Mouse (Mus musculus) thymus, postnatal 25 days (tissue): ENCODE data around the gene Atp4a.

Source experiments
- DNase-seq: peaks from one replicate; pipeline ENCODE4 v3.0.0; 2022

The Atp4a gene

DNA sequence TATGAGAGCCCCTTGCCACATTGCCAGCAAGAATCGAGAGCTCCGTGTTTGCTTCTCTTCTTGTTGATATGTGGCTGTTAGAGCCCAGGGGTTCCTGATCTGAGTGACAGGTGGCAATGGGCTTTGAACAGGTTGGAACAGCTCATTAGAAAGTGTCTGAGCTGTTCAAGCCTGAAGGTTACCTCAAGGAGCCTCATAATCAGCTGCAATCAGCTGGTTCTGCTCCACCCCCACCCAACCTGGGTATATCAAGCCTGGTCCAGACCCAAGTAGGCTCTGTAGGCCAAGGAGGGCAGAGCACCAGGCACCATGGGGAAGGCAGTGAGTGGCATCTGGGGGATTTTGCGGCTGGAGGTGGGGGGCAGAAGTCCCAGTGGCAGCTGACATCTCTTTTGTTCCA, at the start of gene Atp4a:
Gene Atp4a (plus strand): TSS at position 268 of the 400 bp plus-strand sequence.
- no peak for DNase-seq

DNA sequence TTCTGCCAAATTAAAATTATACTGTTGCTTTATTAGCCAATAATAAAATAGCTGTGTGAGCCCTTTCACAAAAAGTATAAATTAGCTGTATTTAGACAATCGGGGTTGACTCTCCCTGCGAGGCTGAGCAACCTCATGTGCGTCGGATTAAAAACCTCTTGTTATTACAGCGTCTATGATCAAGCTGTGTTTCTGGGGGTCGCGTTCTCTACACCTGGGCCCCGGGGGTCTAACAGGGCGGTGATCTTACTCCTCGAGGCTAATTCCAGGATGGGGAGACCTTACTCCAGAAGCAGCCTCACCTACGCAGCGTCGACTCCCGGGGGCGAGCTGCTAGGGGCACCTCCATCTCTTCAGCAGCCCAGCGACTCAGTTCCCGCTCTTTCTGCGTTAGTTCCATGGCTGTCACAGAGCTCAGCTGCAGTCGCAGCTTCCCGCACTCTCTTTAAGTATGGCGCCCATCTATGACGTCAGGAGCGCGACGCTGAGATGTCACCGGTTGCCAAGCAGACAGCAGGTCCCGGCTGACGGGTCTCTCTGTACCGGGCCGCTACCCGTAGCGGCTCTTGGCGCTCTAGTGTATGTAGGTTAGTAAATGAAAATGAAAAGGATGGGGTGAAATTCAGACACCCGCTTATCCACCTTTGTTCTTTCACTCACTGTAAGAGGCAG, 47.3 kb upstream of the Atp4a start, which contains the start of gene Haus5:
Gene Haus5 (minus strand): TSS at position 466 of the 672 bp plus-strand sequence.
- DNase-seq = peak; percentile 92

DNA sequence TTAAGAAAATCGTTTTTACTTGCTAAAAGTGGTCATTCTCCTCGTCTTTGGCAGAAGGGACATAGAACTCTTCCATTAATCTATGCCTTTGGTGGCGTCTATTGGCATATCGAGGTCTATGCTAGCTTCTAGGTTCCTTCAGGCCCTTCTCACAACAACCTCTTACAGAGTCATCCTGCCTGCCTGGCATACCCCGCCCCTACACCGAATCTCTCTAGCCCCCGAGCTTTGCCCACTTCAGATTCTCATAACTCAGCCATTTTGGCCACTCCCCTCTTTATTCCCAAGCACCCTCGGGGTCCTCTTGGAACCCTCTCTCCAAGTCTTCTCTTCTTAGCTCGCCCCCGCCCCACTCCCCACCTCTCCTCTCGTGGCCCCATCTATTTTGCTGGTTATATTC, 46.7 kb upstream of the Atp4a start:
- peak; percentile 5 for DNase-seq

DNA sequence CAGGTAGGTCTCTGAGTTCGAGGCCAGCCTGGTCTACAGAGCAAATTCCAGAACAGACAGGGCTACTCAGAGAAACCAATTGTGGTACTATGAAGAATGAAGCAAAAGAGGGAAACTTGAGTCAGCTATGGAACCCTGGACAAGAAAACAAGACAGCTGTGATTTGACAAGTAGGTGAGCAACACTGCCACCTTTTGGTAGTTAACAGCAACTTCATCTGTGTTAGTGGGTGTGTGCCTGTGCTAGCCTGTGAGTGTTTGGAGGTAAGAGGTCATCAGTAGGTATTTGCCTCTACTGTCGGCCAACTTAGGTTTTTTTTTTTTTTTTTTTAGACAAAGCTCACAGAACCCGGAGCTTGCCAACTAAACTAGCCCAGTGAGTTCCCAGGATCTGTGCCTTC, 42.8 kb upstream of the Atp4a start:
- DNase-seq = peak; percentile 12

DNA sequence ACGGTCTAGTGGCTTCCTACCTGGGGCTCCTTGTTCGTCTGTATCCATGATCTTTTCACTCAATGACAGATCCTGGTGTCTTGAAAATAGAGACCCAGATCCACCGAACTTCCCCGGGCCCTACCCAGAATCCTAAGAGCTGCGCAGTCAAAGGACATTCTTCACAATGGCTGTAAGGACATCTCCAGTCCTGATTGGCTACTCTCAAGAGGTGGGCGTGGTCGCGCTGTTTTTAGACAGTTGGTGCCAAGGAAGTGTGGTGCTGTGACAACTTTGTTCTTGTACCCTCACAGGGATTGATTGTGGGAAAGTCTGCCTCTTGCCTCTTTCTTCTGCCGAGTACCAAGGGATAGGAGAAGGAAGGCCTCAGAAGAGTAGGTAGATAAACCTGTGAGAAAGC, 40.5 kb upstream of the Atp4a start, which contains the start of gene Pmis2:
Gene Pmis2 (minus strand): TSS at position 126 of the 400 bp plus-strand sequence.
- no peak for DNase-seq

DNA sequence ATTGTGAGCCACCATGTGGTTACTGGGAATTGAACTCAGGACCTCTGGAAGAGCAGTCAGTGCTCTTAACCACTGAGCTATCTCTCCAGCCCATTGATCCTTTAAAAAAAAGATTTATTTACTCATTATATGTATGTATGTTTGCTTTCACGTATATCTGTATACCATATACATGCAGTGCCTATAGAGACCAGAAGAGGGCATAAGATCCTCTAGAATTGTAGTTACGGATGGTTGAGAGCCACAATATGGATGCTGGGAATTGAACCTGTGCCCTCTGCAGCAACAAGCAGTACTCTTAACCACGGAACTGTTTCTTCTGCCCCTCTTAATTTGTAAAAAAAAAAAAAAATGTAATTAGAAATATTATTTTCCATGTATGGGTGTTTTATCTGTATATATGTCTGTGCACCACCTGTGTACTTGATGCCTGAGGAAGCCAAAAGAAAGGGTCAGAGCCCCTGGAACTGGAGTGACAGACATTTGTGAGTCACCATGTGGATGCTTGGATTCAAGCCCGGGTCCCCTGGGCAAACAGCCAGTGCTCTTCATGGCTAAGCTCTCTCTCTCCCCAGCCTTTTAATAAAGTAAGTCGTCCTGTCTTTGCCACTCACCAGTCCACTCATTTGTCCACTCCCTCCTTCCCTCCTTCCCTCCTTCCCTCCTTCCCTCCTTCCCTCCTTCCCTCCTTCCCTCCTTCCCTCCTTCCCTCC, 33.6 kb upstream of the Atp4a start:
- DNase-seq = no peak

DNA sequence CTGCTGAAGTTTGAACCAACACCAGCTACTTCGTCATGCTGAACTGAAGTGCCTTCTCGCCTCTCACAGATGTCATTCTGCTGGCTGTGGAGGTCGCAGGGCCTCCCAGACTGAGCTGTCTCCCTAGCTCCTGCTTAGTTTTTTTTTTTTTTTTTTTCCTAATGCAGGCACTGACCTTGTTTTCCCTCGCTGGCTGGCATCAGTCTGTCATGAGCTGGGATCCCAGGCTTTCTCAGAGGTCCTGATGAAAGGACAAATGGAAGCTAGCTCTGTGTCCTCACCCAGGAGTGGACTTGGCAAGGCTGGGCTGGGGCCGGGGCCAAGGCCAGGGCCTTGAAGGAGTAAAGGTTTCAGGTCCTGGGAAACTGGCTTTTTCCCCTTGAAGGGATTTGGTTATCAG, 30.1 kb upstream of the Atp4a start:
- no peak for DNase-seq

DNA sequence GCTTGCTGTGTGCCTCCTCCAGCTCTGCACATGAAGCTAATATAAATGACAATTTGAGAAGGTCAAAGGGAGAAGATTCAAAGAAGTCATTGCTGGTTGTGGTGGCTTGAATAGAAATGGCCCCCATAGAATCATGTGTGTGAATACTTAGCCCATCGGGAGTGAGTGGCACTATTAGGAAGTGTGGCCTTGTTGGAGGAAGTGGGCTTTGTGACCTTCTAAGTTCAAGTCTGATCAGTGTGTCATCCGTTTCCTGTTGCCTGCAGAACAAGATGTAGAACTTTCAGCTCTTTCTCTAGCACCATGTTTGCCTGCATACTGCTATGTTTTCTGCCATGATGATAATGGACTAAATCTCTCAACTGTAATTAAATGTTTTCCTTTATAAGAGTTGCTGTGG, 28.6 kb upstream of the Atp4a start:
- DNase-seq = no peak

DNA sequence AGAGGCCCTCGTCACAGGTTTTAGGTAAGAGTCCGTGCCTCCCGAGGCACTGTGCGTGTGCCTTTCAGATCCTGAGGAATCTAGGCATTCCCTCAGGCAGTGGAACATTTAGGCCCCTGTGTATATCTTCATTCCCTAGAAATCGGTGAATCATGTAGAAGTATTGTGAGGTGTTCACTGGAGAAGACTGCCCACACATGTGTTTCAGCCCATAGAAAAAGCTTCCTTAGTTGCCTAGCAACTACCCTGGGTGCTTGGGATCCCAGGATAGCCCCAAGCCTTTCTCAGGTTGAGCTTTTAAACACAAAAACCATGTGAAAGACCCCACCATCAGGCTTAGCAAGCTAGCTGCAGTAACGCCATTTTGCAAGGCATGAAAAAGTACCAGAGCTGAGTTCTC, 23.7 kb upstream of the Atp4a start:
- DNase-seq = no peak

DNA sequence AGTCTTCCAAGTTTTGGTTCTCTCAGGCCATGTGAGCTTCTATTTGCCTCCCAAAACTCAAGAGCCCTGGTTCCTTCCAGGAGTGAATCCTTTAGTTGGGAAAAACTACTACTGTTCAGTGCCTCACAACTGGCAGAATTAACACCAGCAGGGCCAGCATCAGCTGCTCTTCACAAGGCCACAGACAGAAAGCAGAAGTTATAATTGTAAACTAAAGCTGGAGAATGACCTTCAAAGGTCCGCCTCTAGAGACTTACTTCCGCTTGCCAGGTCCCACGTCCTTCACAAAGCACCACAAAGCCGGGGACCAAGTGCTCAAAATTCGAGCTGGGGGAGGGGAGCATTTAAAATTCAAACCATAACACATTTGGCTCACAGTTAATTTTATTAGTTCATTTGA, 13.9 kb upstream of the Atp4a start:
- DNase-seq = no peak

DNA sequence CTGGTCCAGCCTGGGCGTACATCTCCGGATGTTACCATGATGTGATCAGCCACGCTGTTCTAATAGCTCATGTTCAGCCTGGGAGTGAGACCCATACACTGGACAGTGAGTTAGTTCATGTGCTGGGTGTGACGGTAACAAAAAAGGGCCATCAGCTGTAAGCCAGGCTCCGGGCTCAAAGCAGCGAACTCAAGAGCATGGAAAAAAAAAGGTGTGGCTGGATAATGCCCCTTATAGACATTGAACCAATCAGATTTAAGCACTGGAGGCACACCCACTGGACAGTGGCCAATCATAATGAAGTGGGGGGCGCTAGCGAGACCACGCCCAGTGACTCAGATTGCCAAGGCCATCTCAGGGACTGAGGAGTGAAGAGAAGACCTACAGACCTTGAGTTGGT, 13.4 kb upstream of the Atp4a start, which contains the start of gene 2200002J24Rik:
Gene 2200002J24Rik (plus strand): TSS at position 338 of the 400 bp plus-strand sequence.
- no peak for DNase-seq

DNA sequence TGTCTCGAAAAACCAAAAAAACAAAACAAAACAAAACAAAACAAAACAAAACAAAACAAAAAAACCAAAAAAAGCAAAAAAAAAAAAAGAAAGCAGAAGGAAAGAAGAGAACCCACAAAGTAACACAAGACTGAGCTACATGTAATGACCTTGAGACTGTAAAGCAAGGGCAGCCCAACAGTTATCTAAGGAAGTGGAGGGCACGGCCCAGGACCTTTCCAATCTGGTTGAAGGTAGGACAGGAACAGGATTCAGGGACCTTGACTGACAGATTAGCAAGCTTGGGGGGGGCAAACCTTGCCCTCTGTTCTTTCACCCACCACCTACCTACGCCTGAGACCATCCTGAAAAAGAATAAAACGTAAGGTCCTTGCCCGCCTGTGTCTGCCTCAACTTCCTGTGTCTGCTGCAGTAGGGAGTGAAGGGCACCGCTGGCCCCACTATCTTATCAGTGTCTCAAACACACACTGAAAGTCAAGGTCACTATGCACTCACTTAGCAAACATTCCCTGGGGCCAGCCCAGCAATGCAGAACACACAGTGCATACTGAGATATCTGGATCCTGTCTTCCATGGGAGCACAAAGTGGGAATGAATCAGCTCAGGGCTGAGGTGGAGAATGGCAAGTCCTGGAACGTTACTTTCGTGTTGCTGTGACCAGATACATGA, 5.7 kb upstream of the Atp4a start:
- no peak for DNase-seq

DNA sequence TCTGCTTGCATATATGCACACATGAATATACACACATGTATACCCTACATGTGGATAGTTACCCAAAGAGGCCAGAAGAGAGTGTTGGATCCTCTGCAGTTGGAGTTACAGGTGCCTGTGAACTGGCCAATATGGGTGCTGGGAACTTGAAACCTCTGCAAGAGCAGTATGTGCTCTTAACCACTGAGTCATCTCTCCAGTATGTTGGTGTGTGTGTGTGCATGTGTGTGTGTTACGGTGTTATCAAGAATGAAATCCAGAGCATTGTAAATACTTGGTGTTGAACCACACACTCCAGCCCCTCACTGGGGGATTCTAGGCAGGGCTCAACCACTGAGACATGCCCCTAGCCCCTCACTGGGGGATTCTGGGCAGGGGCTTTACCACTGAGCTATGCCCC, 4.6 kb upstream of the Atp4a start:
- no peak for DNase-seq

DNA sequence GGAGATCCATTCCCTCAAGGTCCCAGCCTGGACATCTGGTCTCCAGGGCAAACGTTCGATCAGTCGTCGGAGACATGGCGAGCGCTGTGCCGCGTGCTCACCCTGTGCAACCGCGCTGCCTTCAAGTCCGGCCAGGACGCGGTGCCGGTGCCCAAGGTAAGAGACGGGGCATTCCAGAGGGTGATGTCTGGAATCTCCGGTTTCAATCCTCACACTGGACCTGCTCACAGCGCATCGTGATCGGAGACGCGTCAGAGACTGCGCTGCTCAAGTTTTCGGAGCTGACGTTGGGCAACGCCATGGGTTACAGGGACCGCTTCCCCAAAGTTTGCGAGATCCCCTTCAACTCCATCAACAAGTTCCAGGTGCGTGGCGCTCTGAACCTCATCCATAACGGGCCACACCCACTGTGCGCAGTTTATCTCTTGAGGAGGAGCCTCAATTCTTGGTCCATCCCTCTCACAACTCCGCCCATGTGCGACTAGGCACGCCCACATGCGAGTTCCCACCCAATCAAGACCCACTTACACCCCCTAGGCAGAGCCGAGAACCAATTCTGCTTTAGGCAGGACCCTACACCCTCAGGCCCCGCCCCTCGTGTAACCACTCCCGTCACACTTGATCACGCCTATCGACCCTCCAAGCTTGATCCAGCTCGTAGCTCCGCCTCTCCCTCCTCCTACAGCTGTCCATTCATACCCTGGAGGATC, 5.2 kb downstream of the Atp4a start:
- peak; percentile 61 for DNase-seq

DNA sequence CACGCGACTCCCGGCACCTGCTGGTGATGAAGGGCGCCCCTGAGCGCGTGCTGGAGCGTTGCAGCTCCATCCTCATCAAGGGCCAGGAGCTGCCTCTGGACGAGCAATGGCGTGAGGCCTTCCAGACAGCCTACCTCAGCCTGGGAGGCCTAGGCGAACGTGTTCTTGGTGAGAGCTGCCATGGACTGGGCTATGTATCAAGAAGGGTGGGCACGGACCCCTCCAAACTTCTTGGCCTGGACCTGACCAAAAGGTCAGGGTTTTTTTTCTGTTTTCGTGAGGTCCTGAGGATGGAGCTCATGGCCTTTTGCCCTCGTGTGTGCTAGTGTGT, 5.7 kb downstream of the Atp4a start:
- DNase-seq = no peak

DNA sequence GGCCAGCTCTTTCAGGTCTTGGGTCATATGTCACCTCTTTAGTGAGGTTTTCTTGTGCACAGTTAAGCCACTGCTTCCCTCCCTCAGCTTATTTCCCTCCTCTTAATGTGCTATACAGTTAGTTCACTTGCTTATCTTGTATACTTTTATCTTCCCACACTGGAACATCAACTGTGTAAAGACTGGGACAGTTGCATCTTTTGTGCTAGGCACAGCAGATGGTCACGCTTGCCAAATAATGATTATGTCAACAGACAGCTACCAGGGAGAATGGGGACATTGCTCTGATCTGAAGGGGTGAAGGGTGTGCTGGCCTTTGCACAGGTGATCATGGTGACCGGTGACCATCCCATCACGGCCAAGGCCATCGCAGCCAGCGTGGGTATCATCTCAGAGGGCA, 7.7 kb downstream of the Atp4a start:
- no peak for DNase-seq

DNA sequence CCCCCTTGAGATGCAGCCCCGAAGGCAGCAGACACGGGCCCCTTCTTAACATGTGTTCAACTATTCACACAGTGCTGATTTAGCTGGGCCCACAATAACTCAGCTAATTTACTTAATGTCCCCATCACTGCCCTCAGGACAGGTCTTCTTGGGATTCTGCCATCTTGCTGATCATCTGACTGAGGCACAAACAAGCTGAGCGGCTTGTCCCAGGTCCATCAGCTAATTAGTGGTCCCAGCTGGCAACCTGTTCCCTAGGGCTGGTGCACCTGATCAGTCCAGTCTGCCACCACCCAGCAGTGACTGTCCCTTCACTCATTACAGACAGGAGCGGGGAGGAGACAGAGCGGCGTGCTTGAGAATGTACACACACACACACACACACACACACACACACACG, 9.3 kb downstream of the Atp4a start:
- no peak for DNase-seq

DNA sequence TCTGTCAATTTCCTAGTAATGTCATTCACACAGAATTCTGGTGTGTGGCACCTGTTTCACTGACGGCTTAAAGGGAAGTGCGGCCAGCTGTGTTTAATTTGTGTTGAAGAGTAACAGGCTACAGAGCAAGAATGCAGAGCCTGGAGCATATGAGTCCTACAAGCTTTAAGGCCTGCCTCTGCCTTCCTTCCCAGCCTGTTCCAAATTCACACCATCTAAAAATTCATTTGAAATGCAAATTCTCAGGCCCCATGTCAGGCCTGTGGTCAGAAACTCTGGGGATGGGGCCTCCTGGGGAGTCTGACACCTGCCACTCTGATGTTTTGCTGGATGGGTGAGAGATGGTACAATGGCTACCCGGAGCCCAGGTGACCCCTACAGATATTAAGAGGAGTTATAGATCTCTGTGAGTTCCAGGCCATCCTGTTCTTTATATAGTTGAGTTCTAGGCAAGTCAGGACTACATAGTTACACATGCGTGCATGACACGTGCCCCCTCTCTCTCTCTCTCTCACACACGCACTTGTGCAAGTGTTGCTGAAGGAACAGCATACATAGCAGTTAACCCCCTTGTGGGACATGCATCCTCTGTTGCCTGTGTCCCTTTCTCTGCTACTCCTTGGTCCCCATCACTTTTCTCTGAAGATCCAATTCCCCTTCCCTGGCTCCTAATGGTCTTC, 11.4 kb downstream of the Atp4a start:
- DNase-seq = no peak

DNA sequence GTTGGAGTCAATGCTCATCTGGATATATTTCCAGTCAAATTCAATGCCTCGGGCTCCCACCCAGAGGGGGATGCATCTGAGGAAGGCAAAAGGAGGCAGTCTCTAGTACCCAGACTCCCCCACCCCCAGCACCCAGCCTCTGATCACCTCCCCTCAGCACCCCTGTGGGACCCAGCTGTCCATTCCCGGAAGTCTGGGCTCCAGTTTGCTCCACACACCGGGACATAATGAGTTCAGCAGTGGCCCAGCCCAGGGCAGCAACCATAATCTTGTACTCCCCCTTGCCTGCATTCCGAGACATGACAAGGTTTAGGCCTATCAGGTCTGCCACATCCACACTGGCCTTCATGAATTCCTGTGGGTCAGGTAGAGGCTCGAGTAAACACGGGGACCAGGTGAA, 16.2 kb downstream of the Atp4a start:
- DNase-seq = no peak

DNA sequence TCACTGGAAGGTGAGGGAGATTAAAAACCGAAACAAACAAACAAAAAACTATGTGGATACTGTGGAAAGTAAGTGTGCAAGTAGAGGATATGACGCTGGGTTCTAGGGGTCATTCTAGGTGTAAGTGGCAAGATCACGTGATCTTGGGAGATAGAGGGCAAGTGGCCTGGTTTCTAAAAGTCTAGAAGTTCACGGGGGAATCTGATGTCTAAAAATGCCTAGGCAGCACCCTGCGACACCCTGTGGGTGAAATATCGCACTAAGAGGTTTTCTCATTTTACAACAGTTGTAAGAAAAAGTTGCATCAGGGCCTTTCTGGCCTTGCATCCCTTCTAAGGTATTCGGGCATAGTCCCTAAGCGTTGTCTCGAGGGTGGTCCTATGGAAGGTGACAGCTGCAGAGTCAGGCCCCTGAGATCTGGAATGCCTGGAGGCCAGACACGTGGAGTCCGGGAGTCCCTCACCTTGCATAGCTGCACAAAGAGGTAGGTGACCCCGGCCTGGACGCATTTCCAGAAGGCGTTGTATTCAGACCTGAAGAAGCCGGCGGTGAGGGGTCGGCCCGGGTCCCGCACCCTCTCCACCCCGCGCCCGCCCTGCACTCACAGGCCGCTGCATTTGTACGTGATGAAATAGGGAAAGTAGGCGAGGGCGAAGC, 16.9 kb downstream of the Atp4a start:
- no peak for DNase-seq

DNA sequence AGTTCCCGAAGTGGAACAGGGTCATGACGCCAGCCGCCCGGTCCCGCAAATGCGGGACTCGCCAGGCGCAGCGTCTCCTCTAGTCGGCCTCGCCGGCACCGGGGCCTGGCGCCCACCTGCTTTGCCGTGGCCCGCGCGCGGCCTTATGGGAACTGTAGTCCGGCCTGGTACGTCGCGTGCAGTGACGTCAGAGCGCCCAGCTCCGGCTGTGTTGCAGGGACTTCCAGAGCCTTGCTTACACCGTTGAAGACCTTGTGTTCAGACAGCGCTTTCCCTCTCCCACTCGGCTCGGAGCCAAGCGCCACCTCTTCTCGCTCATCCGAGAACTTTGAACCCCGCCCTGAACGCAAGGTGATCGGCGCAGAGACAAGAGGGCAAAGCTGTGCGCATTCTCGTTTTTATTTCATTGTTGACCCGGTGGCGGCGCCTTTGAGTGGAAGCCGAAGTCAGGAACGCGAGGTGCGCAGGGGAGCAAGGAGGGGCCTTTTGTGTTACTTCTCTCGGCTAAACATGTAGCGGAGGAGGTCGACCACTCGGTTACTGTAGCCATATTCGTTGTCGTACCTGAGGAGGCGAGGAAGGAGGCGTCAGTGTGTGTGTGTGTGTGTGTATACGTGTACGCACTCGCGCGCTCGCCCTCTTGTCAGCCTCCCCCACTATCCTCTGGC, 17.5 kb downstream of the Atp4a start, which contains the start of gene Tmem147:
Gene Tmem147 (minus strand): TSS at position 145 of the 668 bp plus-strand sequence.
- DNase-seq = peak; percentile 96
